Mouse (Mus musculus): ENCODE data around the gene Pgap1. TPM values are rescaled to one million over a fixed set of nuclear protein-coding genes. Genes with fewer than 3 reads are reported as not detected.

Gene Pgap1
- 100 to 1,000 TPM; 126 to 141 TPM for total RNA-seq (2023)

DNA sequence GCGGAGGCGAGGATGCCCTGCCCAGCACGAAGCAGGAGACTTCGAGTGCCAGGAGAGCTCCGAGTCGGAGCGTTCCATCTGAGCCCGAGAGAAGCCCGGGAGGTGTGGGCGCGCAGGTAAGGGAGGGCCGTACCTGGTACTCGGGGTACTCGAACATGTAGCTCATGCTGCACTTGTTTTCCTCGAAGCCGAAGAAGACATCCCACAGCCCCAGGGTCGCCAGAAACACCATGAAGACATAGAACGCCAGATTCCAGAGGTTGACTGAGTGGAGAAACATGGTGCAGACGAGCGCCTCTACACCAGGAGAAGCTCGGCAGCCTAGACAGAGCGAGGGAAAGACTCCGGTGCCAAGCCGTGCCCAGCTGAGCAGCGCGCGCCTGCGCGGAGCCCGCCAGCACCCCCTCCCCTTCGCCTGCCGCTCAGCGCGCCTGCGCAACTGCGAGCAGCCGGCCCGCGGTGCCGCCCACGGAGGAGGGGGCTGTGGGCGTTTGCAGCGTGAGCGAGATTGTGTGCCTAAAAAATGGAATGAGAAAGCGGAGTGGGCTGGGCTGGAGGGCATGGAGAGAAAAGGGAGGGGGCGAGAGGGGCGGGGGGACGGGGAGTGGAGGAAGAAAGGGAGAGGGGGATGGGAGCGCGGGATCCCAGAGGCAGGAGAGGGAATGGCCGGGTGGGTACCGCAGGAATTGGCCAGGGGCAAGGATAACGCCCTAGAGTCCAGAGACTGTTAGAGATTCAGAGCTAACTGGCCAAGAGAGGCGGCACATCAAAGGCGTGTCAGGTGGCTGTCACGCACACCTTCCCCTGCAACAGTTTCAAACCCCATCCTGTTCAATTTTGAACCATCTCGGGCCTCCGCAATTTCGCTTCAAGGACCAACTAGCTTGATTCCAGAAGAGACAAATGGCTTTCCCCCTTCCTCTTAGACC is at the start of gene Pgap1:
Gene Pgap1 (minus strand): TSS at position 384 of the 929 bp plus-strand sequence.

DNA sequence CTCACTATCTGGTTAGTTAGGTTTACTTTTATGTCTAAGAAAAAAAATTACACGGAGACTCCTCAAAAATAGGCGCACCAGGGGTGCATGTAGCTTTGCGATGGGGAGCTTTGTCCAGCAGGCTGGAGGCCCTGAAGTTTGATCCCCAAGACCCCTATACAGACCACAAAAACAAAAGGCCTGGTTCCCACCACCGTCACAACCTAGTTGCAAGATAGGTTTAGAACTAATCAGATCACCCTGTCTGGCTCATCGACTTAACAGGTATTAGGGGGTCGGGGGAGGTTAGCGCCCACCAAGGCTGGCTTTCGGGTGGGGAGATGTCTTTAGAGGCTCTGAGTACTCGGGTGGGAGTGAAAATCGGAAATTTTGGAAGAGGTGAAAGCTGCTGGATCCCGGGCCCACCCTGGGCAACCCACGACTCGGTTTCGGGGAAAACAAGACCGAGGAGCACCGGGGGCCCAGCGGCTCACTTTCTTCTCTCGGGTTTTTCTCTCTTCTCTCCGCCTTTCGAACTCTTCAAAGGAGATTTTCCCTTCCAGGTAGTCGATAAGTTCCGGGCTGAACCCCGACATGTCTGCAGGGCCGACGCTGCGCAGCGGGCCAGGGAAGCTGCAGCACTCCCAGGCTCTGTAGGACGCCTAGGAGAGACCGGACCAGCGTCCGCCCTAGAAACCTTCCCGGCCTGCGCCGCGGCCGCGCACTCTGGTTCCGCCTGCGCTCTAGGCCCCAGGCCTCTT is 119.0 kb downstream of the Pgap1 start, which contains the start of gene Gtf3c3:
Gene Gtf3c3 (minus strand): TSS at position 632 of the 740 bp plus-strand sequence.

Other genes starting within 250 kb of the Pgap1 start
- 10 to 100 TPM; 19.2 to 27.3 TPM for gene Gtf3c3, start 118.7 kb downstream of the Pgap1 start, total RNA-seq (2023)